Mouse (Mus musculus) yolk sac, embryonic 10.5 days (tissue): Measurements from ENCODE around the gene Pard3b.

ENCODE experiments used
- DNase-seq: peaks from one replicate; pipeline ENCODE4 v3.0.0-alpha.2; 2017; ENCODE audit warnings: low spot score

Gene Pard3b

GRCm38 (mm10) chr1:61751008-61751407 lies 112.4 kb downstream of the Pard3b start:
- DNase-seq = no peak

GRCm38 (mm10) chr1:61756771-61757170 lies 118.1 kb downstream of the Pard3b start:
- DNase-seq = no peak

- peak; percentile 61 for DNase-seq
Observed at GRCm38 (mm10) chr1:61771213-61771612, 132.6 kb downstream of the Pard3b start.

GRCm38 (mm10) chr1:61778731-61779130 lies 140.1 kb downstream of the Pard3b start:
- DNase-seq = no peak

- no peak for DNase-seq
Observed at GRCm38 (mm10) chr1:61779906-61780305, 141.3 kb downstream of the Pard3b start.

- DNase-seq = no peak
Observed at GRCm38 (mm10) chr1:61796296-61796695, 157.7 kb downstream of the Pard3b start.

- DNase-seq = no peak
Observed at GRCm38 (mm10) chr1:61820213-61820612, 181.6 kb downstream of the Pard3b start.

- no peak for DNase-seq
Observed at GRCm38 (mm10) chr1:61825560-61826191, 187.1 kb downstream of the Pard3b start.

- no peak for DNase-seq
Observed at GRCm38 (mm10) chr1:61837006-61837544, 198.5 kb downstream of the Pard3b start.

- DNase-seq = no peak
Observed at GRCm38 (mm10) chr1:61846606-61847005, 208.0 kb downstream of the Pard3b start.

- no peak for DNase-seq
Observed at GRCm38 (mm10) chr1:61849029-61849714, 210.5 kb downstream of the Pard3b start.

- no peak for DNase-seq
Observed at GRCm38 (mm10) chr1:61850471-61850870, 211.8 kb downstream of the Pard3b start.

GRCm38 (mm10) chr1:61851176-61851575 lies 212.6 kb downstream of the Pard3b start:
- no peak for DNase-seq

GRCm38 (mm10) chr1:61867286-61868082 lies 228.9 kb downstream of the Pard3b start:
- DNase-seq = no peak

GRCm38 (mm10) chr1:61874875-61875274 lies 236.3 kb downstream of the Pard3b start:
- DNase-seq = no peak

- DNase-seq = no peak
Observed at GRCm38 (mm10) chr1:61879706-61880470, 241.3 kb downstream of the Pard3b start.

- DNase-seq = no peak
Observed at GRCm38 (mm10) chr1:61896048-61896447, 257.4 kb downstream of the Pard3b start.

GRCm38 (mm10) chr1:61903271-61904007 lies 264.8 kb downstream of the Pard3b start:
- DNase-seq = no peak

GRCm38 (mm10) chr1:61904036-61904435 lies 265.4 kb downstream of the Pard3b start:
- no peak for DNase-seq

GRCm38 (mm10) chr1:61912931-61913330 lies 274.3 kb downstream of the Pard3b start:
- DNase-seq = no peak

- no peak for DNase-seq
Observed at GRCm38 (mm10) chr1:61924958-61925357, 286.3 kb downstream of the Pard3b start.
